Mouse (Mus musculus) left cerebral cortex, adult 9 months (tissue): Measurements from ENCODE around the gene Fkrp.
A peak's percentile ranks its signal among the peaks of the same experiment; 100 is the strongest.

Source experiments
- DNase-seq, 2 experiments: peaks; one replicate each; pipeline ENCODE4 v3.0.0; 2022; ENCODE audit warnings: low spot score in 2 of 2

The Fkrp gene

DNA sequence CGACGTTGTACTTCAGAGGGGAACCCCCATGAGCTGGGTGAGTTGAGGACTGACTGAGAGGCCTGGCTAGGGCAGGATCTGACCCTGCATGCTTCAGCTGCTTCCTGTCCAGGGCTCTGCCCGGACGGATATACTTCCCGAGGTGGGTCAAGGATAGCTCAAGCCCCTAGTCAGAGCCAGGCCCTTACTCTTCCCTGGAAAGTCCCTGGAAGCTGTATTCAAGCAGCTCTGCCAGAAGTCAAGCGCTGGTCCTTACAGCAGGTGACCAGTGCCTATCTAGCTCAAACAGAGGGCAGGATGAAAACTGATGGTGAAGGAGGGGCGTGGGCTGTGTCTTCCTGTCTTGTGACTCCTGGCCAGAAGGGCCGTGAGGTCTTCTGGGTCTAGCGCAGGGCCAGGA, 13.9 kb upstream of the Fkrp start:
- DNase-seq, result no peak

DNA sequence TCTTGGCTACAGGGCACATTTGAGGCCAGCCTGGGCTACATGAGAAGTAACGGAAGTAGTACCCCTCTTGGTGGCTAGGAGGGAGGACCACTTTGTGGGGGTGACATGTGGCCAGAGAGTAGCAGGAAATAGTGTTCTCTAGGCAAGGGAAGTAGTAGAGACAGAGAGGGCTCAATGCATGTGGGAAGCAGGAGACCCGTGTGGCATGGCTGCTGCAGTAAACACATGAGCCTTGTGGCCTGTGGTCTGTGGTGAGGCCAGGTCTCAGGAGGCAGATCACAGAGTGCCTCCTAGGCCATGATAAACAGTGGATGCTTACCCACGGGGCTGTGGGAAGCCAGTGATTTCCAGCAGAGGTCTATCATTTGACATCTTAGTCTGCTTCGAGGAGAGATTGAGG, 10.7 kb upstream of the Fkrp start:
- DNase-seq, result no peak

DNA sequence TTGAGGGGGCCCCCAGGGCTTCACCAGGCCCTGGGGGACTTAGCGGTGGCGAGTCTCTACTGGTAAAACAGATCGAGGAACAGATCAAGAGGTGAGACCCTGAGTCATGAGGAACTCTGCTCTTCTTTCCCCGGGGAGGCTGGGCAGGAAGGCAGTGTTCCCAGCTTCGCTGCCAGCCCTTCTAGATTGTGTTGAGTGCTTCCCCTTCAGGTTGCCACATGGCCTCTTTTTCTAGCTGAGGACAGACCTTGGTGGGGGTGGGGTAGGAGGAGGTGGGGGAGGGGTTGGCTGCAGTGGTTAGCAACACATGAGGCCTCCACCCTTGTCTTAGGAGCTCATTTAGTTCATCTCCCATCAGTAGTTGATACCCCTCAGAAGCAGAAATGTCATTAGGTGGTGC, 10.0 kb upstream of the Fkrp start:
- no peak for DNase-seq

DNA sequence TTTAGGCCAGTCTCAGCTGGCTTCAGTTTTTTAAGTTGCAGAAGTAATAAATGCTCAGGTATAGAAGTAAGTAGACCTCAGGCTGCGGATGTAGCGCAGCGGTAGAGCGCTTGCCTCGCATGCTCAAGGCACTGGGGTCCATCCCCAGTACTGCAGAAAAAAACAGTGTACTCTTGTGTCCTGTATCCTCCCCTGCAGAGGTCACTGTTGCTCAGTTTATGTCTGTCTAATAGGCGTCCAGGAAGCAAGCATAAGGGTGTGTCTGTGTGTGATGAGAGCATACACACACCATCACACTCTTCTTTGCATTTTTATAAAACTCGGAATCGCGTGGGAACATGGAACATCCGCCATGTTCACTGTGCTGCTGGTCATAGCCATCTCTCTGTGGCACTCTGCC, 9.3 kb upstream of the Fkrp start:
- DNase-seq, result no peak

DNA sequence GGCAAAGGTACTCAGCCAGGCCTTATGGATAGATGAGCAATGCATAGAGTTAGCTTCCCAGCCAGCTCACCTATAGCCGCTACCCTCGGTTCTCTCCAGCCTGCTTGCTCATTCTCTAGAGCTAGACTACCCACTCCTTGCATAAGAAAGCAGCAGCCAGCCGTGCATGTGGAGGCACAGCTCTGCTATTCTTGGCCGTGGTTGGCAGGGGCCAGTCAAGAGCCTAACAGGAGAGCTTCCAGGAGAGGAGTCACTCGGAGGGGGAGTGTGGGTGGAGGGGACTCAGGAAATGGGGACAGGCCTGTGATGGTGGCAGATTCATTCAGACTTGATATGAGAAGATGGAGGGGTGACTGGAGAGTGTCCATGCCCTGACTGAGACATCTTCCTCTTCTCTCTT, 7.2 kb upstream of the Fkrp start:
- DNase-seq, result peak in 1 of 2 experiments; percentile 91

DNA sequence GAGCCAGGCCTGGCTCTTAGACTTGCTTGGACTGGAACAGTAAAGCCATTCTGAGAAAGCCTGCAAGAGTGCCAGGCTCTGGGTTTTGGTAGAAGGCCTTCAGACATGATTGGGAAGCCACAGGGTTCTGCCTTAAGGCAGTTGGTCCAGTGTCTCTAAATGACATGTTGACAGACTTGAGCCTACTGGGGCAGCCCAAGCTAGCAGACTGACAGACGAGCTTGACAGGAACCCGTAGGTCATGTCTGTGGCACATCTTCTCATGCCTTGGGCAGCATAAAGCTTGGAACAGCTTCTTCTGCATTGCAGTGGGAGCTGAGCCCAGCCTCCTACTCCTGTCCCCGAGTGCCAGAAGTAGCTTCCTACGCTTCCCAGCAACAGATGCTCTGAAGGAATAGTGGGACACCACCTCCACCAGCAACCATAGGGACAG, 5.2 kb upstream of the Fkrp start:
- peak in 1 of 2 experiments; percentile 86 for DNase-seq

DNA sequence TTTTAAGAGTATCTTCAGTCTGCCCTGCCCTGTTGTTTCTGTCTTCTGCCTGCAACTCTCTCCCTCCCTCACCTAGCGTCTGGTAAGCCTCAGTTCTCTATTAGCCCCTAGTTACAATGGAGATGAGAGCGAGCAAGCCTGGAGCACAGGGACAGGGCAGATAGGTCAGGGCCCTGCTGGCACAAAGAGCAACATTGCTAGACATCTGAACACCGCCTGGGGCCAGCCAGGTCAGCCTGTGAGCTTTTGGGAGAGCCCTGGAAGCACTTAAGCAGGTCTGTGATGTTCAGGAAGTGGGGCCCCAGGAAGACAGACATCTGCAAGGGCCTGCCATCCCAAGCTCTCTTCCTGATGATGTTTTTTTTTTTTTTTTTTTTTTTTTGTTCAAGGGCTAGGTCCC, 4.6 kb upstream of the Fkrp start:
- DNase-seq, result no peak

DNA sequence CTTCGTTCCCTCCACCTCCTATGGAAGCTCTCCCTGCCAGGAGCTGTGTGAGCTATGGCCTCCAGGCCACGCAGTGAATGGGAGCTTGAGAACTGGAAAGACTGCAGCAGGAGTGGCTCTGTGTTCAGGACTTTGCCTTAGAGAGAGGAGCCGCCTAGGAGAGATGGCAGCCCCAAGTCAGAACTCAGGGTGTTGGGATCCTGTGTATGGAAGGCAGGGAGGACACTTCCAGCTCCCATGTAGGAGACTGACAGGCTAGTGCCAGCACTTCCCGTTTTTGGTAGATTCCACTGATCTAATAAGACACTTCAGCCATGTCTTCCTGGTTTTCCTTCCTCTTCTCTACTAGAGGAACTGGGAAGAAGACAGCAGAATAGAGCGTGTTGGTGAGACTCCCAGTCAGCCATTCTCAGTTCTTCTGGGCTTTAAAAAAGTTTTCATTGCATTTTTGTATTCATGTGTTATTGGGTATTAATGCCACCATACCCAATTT, 3.8 kb upstream of the Fkrp start:
- no peak for DNase-seq

DNA sequence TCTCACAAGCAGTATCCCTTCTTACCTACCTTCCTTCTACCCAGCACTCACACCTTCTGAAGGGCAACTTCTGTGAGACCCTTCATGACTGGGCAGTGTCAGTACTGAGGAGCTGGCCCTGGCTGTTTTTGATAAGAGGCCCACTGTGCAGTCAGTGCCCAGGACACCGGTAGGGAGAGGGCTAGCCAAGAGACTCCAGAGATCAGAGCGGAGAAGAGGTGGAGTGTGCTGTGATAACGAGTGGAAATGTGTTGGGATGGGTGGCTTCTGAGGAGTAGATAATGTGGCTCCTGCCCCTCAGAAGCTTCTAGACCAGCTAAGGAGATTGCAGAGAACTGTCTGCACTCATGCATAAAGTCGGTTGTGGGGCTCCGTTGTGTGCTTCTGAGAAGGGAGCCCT, 3.3 kb upstream of the Fkrp start:
- DNase-seq, result no peak

DNA sequence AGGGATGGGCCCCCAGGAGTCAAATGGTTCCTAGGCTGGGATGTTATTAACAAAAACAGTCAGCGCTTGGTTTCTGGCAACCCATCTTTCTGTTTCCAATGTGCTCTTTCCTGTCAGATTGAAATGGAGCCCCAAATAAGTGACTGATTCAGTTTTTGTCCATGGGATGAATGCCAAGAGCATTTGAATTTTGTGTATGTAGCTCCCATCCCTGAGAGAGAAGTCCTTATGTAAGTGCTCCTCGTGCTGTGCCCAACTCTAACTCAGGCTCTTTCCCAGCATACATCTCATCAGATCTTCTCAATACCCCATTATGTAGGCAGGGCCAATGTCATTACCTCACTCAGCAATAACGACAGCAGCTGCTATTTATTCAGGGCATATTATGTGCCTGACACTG, 1.2 kb upstream of the Fkrp start:
- peak; percentile 78 to 82 for DNase-seq

DNA sequence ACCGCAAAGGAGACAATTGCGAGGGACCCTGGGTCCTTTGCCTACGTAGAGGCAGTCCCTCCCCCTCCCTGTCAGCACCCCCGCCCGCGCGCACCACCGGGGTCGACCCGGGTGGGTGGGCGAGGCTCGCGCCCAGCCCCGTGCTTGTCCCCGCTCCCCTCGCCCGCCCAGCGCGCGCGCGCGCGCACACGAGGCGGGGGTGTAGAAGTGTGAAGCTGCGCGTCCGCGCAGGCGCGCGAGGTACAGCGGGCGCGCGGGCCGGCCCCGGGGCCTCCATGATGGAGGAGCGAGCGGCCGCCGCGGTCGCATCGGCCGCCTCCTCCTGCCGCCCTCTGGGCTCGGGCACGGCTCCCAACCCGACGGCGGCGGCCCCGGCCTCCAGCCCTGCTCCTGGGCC, 456 bp downstream of the Fkrp start:
- DNase-seq, result peak in 1 of 2 experiments; percentile 62

DNA sequence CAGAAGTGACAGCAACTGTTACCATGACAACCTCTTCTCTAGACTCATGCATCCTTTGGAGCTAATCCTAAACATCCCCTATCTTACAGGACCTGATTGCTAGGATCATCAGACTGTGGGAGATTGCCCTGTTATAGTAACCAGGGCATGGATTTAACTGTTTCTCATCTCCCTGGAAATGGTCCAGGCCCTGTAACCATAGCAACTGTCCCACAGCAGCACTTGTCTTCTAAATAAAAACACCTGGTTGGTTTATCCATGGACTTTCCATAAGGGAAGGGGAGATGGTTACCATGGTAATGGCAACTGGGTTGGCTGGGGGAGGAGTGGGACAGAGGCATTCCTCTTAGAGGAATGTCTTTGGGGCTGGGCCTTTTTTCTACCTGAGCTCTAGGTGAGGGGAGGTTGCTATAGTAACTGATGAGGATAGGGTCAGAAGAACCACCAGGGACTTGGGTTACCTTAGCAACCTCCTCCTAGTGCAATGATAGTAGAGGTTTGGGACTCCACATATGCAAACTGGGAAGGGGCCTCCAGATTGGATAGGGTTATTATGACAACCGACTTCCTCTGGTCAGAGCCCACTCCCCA, 1.1 kb downstream of the Fkrp start, which contains the start of gene Strn4:
Gene Strn4 (plus strand): TSS at position 539 of the 591 bp plus-strand sequence.
- peak in 1 of 2 experiments; percentile 74 for DNase-seq

DNA sequence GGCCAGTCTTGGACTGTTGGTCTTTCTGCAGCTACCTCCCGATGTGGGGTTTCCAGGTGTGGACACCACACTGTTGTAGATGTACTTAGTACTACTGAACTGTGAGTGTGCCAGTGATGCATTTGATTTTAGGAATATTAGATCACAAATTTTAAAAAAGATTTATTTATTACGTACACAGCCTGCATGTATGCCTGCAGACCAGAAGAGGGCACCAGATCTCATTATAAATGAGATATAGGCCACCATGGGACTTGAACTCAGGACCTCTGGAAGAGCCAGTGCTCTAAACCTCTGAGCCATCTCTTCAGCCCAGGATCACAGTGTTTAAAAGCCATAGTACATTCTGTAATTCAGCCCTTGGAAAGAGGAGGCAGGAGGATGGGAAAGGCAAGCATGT, 4.0 kb downstream of the Fkrp start:
- DNase-seq, result no peak

DNA sequence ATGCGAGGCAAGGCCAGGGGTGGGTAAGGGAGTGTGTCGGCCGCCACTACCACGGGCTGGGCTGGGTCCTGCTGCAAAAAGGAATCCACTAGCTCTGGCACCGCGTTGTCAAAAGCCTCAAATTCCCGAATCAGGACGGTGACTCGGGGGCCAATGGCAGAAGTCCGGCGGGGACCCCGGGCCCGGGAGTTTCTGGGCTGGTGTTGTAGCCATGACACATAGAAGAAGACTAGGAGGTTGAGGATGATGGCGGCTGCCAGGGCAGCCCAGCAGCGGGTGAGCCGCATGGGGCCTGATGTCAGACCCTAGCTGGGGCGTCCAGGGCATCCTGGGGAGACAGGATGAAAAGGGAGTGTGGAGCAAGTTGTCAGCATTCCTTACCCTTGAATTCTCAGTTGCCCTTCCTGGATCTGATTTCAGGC, 4.9 kb downstream of the Fkrp start:
- no peak for DNase-seq

DNA sequence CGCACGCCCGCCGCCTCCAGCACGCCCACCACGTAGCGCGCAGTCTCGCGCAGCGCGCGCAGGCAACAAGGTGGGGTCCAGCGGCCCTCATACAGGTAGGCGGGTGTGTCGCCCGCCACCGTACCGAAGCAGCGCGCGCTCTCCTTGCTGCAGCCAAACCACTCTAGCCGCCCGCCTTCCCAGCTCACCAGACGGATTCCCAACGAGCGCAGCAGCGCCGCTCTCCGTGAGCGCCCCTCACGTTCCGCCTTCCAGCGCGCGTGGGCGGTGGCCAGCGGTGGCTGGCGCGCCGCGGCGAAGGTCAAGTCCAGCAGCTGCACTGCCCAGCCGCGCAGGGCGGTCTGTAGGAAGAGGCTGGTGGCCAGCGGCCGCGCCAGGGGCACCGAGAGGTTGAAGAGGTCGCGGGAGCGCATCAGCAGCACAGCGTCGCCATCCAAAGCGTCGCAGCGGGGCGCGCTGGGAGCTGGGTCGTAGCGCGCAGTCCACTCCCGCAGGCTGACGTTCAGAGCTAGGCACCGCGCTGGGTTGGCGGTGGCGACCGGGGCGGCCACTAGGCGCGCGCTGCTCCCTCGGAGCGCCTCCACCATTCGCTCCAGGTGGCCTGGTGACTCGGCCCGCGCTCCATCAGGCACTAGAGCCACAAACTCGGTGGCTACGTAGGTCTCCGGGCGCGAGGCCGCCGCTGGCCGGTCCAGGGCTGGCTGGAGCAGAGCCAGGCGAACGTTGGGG, 5.4 kb downstream of the Fkrp start:
- DNase-seq, result peak in 1 of 2 experiments; percentile 66

DNA sequence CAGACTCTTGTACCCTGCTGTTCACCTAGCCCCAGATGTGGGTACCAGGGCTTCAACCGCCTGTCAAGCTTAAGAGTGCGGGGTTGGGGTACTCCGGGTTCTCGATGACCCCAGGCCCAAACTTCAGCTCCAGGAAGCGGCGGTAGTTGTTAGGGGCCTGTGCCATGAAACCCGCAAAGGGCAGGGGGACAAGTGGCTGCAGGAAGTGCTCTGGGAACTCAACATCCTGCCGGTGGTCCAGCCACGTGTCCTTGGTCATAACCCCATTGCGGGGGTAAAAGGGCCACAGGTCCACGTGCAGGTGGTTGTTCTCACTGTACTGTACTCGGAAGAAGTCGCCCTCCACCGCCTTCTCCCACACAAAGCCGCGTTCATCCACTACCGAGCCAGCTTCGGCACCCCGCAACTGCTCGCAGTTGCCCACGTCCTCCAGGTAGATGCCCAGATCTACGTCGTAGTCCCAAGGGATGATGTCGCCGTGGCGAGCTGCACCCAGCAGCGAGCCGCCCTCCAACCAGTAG, 6.1 kb downstream of the Fkrp start:
- no peak for DNase-seq

DNA sequence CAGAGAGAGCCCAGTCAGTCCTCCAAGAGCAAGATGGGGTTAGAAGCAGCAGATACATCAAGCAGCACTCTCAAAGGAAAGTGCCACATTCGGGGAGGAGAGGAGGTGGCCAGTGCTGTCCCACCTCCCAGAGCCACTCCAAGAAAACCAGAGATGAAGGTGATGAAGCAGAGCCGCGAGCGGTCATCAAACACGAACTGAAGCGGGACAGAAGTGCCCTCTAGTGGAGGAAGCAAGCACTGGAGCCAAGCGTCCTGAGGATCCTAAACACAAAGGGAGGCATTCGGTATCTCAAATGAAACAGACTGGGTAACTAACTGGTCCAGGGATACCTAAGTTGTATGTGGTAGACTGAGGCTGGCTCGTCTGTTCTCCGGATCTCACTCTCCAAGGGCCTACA, 6.8 kb downstream of the Fkrp start:
- DNase-seq, result peak in 1 of 2 experiments; percentile 88

DNA sequence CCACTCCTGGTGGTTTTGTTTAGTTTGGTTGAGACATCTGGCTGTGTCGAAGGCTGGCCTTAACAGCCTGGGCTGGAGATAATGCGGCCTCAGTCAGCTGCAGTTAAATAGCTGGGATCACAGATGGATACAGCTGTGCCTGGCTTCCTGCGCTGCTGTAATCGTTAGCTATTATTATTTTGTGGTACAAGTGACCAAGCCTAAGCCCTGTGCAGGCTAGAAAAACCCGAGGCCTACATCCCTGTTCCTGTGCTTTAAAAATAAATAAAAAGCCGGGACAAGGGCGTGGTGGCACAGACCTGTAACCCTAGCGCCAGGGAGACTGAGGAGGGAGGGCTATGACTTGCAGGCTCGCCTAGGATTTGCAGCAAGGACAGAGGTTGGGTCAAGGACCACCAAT, 7.9 kb downstream of the Fkrp start:
- DNase-seq, result no peak

DNA sequence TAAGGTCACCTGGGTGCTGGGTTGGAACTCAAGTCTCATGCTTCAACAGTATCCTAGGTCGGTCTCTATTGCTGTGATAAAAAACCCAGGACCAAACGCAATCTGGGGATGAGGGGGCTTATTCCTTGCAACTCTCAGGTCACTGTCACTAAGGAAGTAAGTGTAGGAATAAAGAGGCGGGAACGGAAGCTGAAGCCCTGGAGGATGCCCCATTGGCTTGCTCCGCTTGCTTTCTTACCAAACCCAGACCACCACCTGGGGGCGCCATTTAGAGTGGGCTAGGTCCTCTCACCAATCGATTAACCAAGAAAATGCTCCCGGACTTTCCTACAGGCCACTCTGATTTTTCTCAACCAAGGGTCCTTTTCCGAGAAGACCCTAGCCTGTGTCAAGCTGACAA, 8.6 kb downstream of the Fkrp start:
- no peak for DNase-seq

DNA sequence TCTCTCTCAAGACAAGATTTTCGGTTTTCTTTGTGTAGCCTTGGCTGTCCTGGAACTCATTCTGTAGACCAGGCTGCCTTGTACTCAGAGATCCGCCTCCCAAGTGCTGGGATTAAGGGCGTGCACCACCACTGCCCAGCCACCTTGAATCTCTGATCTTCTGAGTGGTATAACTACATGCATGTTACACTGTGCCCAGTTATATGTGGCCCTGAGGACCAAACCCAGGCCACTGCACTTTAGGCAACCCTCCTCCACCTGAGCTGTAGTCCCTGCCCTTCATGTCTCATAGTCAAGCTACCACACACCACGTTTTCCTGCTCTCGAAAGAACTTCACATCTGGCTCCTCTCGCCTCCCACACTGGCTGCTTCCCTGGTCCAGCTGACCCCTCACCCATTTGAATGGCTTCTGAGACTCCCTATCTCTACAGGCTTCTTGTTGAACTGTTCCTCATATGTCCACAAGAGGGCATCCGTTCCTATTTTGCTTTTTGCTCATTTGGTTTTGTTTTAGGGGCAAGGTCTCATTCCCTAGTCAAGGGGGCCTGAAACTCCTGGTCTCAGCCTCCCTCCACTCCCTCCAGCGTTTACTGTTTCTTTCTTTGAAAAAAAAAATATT, 12.0 kb downstream of the Fkrp start:
- DNase-seq, result no peak

DNA sequence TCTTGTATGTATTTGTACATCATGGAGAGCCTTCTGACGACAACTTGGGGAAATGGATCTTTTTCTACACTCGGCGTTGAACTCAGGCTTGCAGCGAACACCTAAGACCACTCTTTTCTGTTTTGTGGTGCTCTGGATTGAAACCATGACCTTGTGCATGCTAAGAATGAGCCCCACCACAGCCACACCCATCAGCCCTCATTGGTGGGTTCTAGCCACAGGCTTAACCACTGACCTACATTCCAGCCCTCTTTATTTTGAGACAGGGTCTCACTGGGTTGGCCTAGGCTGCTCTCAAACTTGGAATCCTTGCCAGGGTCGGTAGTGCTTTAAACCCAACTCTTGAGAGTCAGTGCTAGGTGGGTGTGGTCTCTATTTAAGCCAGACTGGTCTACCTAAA, 21.6 kb downstream of the Fkrp start:
- DNase-seq, result no peak

DNA sequence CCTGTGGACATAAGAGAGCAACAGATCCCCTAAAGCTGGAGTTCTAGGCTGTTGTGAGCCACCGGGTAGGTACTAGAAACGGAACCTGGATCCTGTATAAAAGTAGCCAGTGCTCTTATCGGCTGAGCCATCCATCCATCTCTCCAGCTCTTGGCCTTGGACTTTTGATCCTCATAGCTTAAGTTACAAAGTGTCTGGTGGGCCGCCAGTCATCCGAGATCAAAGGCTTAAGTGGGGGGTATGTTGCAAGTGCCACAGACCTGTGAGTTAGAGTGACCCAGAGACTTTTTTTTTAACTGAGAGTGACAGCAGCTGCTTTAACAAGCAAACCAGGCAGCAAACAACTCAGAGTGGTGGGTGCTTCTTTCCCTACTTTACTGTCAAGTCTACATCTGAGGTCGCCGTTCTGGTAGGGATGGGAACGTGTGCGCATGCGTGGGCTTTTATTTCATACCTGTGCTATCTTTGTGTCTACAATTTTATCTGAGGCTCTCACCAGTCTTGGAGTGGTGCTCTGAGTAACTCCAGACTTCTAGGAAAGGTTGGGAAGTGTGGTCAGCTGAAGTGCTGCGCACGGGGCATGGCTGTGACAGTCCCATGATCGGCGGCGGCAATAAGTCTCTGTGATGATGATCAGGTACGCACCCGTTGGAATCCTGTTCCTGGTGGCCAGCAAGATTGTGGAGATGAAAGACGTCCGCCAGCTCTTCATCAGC, 23.4 kb downstream of the Fkrp start:
- no peak for DNase-seq
